Mouse (Mus musculus): ENCODE data around the gene Csdc2.

The Csdc2 gene

GRCm38 (mm10) chr15:81925760-81926445 lies 10.7 kb upstream of the Csdc2 start, which contains the start of gene Polr3h:
Gene Polr3h (minus strand): TSS chr15:81926240.
- peak; percentile 93 for DNase-seq

GRCm38 (mm10) chr15:81926446-81926822 lies 10.1 kb upstream of the Csdc2 start:
- DNase-seq, result no peak

GRCm38 (mm10) chr15:81927741-81928140 lies 8.8 kb upstream of the Csdc2 start:
- DNase-seq, result peak; percentile 79

GRCm38 (mm10) chr15:81928277-81928676 lies 8.3 kb upstream of the Csdc2 start:
- DNase-seq, result peak; percentile 69

- DNase-seq, result no peak
Observed at GRCm38 (mm10) chr15:81932951-81933470, 3.5 kb upstream of the Csdc2 start.

DNA sequence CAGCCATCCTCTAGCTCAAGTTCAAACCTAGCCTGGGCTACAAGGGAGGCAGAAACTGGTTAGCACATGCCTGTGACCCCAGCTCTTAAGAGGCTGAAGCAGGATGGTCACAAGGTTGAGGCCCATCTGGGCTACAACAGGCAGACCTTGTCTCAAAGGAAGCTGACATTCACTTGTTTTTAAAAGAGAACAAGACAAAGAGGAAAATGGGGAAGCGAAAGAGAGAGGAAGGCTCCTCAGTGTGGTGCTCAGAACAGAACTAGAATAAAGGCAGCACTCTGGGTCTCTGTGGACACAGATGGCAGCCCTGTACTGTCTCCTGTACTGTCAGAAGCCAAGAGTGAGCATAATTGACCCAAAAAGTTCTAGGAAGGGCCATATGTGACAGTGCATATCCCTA lies 2.6 kb upstream of the Csdc2 start:
- DNase-seq, result no peak

DNA sequence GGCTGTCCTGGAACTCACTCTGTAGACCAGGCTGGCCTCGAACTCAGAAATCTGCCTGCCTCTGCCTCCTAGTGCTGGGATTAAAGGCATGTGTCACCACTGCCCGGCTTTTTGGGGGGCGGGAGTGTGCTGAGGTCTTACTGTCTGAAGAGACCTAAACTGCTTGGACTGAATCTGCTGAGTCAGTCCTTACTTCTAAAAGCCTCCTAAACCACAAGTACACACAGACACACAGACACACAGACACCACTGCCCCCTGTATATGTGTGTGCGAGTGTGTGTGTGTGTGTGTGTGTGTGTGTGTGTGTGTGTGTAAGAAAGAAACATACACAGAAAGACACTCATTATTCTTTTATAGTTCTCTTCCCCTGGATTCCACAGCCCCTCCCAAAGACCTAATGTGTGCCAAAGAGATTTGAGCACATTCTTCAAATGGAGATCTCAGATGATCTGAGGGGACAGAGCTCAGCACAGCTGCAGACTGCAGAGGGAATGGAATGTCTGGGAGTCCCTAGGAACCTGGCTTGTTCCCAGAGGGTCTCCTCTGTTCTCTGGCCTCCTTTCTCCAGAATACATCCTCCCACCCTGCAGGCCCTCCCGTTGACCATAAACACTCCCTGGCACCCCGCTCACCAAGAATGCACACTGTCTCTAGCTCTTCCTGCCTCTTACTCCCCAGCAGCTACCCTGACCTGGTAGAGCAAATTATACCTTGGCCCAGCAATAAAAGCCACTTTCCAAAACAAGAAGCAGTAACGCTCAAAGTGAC lies 506 bp upstream of the Csdc2 start:
- no peak for DNase-seq

DNA sequence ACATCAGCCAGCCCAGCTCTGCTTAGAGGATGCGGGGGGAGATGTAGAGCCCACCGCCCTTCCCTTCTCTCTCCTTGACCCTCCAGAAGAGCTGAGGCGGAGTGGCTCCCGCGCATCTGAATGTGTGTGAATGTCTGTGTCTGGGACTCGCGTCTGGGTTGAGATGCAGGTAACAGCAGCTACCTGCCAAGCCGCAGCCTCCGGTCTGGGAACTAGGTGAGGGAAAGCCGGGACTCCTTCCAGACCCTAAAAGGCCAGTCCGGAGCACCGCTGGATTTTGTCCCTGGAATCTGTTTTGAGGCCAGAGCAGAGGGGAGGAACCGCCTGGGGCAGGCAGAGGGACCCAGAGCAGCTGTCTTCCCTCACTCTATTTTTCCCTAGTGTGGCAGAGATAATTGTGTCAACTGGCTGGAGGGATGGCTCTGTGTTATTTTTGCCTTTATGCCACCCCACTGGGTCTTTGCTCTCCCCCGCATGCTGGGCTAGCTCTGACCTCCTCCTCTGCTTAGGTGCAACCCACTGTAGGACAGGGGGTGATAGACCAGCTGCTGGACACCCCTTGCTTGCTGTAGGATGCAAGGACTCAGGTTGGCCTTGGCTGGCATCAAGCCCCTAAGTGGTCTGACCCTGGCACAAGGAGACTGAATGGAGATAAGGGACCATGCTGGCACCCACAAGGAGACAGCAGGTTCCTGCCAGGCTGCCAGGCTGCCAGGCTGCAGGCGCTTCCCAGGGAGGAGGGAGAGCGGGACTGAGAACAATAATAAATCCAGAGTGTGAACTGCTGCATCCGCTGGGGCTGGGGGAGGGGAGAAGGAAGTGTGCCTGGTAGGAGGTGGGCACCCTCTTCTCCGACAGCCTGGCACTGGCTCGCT lies 776 bp downstream of the Csdc2 start:
- no peak for DNase-seq

- DNase-seq, result peak; percentile 51
Observed at GRCm38 (mm10) chr15:81938246-81938645, 1.7 kb downstream of the Csdc2 start.

DNA sequence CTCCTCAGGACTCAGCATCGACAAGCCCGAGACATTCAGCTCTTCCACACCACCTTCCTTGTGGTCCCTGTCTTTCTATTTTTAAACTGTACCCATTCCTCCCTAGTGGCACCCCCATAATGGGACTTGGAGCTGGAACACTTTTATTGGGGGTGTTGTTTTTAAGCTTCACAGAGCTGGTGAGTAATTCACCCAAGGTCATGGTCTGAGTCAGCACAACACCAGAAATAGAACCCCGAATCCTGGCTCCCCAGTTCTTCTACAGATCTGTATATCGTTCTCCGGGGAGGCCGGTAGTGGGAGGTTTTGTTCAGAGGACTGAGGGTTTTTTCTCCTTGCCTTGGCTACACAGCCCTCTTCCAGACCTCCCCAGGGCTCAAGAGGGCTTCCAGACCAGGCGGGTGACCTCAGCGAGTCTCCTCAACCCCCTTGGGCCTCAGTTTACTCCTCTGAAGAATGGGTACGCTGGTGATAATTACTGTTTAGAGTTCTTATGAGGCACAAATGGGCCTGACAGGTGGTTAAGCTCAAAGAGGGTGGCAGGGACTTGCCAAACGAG lies 2.7 kb downstream of the Csdc2 start:
- DNase-seq, result no peak

- DNase-seq, result no peak
Observed at GRCm38 (mm10) chr15:81939774-81940173, 3.2 kb downstream of the Csdc2 start.

- DNase-seq, result no peak
Observed at GRCm38 (mm10) chr15:81940219-81940618, 3.7 kb downstream of the Csdc2 start.

GRCm38 (mm10) chr15:81941010-81941409 lies 4.5 kb downstream of the Csdc2 start:
- no peak for DNase-seq

- DNase-seq, result no peak
Observed at GRCm38 (mm10) chr15:81943176-81943749, 6.7 kb downstream of the Csdc2 start.

GRCm38 (mm10) chr15:81949076-81949475 lies 12.5 kb downstream of the Csdc2 start:
- no peak for DNase-seq

DNA sequence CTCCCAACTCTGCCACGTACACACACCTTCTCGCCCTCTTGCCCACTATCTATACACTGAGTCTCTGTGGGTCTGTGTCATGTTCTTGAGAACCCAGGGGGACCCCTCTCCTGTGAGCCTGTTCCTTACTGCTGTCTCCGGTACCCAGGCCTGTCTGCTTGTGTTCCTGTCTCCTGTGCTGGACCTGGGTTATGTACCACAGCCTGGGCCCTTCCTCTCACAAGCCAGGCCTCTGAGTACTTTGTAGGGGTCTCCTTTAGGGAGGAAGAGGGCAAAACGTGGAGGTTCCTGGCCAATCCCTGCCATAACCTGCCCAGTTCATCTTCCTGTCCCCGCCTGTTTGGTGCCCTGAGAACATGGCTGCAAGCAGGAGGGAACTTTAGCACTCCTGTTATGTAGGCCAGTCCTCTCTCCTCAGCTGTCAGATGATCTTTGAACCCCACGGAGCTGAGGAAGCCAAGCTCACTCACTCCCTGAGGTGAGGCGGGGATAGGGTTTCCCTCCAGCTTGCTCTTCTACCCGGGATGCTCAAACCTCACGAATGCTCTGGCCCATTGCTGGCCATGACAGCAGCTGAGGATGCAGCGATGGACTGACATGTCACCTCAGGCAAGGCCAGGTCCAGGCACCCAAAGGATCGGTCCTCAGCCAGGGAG lies 13.0 kb downstream of the Csdc2 start:
- DNase-seq, result peak; percentile 35

DNA sequence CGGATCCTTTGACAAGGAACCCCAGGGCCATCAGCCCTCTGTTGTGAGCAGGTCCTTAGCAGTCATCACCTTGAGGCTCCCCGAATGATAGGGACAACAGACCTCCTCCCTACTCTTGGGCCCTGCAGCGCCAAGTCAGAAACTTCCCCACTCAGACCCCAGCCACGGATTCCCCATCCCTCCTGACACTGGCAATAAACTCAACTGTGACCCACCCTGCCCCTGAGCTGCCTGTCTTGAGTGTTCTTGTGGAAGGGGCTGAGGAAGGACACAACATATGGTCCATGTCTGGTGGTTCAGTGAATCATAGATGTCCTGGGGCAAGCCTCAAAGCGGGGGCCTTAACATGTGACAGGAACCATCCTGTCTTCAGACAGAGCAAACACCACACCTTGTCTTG lies 14.2 kb downstream of the Csdc2 start:
- no peak for DNase-seq

- DNase-seq, result no peak
Observed at GRCm38 (mm10) chr15:81951159-81951558, 14.6 kb downstream of the Csdc2 start.

DNA sequence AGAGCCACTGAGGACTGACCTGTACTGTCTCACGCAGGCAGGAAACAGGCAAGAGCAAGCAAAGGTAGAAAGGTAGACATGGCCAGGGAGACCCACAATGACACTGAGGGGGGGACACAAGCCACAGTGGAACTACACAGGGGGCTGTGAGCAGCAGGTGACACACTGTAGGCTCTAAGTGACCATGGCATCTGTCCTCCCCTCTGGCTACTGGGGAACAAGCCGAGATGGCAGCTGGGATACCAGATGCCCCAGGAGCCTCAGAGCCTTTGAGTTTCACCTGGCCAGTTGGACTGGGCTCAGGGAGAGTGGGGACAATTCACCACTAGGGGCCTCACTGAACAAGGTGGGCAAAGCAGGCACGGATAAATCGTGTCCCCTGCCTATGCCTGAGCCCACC lies 15.8 kb downstream of the Csdc2 start:
- no peak for DNase-seq

GRCm38 (mm10) chr15:81954151-81954583 lies 17.6 kb downstream of the Csdc2 start:
- DNase-seq, result no peak

GRCm38 (mm10) chr15:81954716-81955115 lies 18.2 kb downstream of the Csdc2 start:
- DNase-seq, result no peak

DNA sequence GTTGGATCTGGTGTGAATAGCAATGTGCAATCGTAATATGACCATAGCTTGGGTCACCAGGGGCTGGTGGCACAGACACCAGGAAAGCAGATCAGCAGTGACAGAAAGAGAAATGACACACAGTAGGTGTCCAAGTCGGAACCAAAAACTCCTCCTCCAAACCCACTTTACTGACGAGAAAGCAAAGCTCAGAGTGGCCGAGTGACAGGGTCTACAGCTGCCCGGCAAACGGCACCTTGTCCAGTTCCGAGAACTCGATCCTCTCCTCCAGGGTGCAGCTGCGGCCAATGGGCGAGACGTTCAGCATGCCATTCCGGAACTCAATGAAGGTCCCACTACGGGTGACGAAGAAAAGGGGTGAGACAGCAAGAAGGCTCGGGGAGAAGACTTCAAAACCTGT lies 18.9 kb downstream of the Csdc2 start:
- no peak for DNase-seq

Data from kidney, adult 18-20 months (tissue).